Mouse (Mus musculus) olfactory bulb, adult 2 months (tissue): ENCODE measurements around the gene 4930579F01Rik. TPM values are rescaled to one million over a fixed set of nuclear protein-coding genes. Genes with fewer than 3 reads are reported as not detected.

Experiments
- H3K27ac ChIP-seq: fragments of 200-500 bp; 2 replicates; pipeline ENCODE4 v1.5.1; 2012; ENCODE audit warnings: low read depth, low read length; ENCODE audit not compliant: insufficient read depth
- H3K4me1 ChIP-seq: fragments of 200-500 bp; 2 replicates; pipeline ENCODE4 v1.6.1; 2012; ENCODE audit warnings: low read length; ENCODE audit not compliant: control insufficient read depth, insufficient read depth
- H3K4me3 ChIP-seq: fragments of 200-500 bp; 2 replicates; pipeline ENCODE4 v1.5.1; 2012; ENCODE audit warnings: mild to moderate bottlenecking, low read depth, low read length, moderate library complexity; ENCODE audit not compliant: insufficient read depth
- CTCF ChIP-seq: fragments of 200-500 bp; IDR thresholded peaks from 2 replicates; pipeline ENCODE4 v1.5.1; 2012; ENCODE audit warnings: low read depth, mild to moderate bottlenecking, low read length, moderate library complexity; ENCODE audit not compliant: insufficient read depth
- POLR2A ChIP-seq: fragments of 200-500 bp; IDR thresholded peaks from 2 replicates; pipeline ENCODE4 v1.6.1; 2012; ENCODE audit warnings: mild to moderate bottlenecking, low read depth, low read length, moderate library complexity; ENCODE audit not compliant: insufficient read depth
- WGBS: fragments of 180-500 bp; shearing (Covaris S2); methylation state at CpG from one replicate; pipeline ENCODE4 v1.1.7; 2018; 5-methylcytosine and 5-hydroxymethylcytosine counted together
- polyA plus RNA-seq: library from polyadenylated mRNA; stranded (reverse); fragments of >200 nt; gene quantifications from 2 replicates; pipeline ENCODE4 v1.2.4, GENCODE M21; 2012; ENCODE audit warnings: low replicate concordance; ENCODE audit not compliant: missing spikeins, insufficient read depth, insufficient read length

Gene 4930579F01Rik
- polyA plus RNA-seq, 1 experiment = not detected

- H3K27ac ChIP-seq = no peak overlapping the region
- H3K4me3 ChIP-seq = no peak overlapping the region
- 65% methylated on average over 5 of the region's 5 CpGs for WGBS
- no peaks in the 10 kb centered on the region for H3K4me1 ChIP-seq
- no peak for TF ChIP-seq CTCF
- TF ChIP-seq POLR2A = no peak
Observed at GRCm38 (mm10) chr3:138222952-138223351, 29.3 kb upstream of the 4930579F01Rik start.

- TF ChIP-seq CTCF (no peak), POLR2A (no peak)
- 80% methylated on average over 4 of the region's 4 CpGs for WGBS
- no peak overlapping the region for H3K4me3 ChIP-seq
Observed at GRCm38 (mm10) chr3:138222511-138222910, 28.9 kb upstream of the 4930579F01Rik start.

GRCm38 (mm10) chr3:138221116-138221515 lies 27.5 kb upstream of the 4930579F01Rik start:
- no peak for TF ChIP-seq POLR2A
- TF ChIP-seq CTCF = no peak
- Histone ChIP-seq H3K27ac (no peak overlapping the region), H3K4me3 (no peak overlapping the region), H3K4me1 (no peaks in the 10 kb centered on the region)
- 93% methylated on average over 11 of the region's 11 CpGs for WGBS

More at GRCm38 (mm10) chr3:138222511-138222910, 28.9 kb upstream of the 4930579F01Rik start:
- Histone ChIP-seq H3K27ac (no peak overlapping the region), H3K4me1 (no peaks in the 10 kb centered on the region)

GRCm38 (mm10) chr3:138217631-138218264 lies 24.1 kb upstream of the 4930579F01Rik start, which contains the start of gene Adh7:
Adh7 (plus strand) TSS chr3:138217760.
- Histone ChIP-seq H3K4me3 (no peak within 1 kb of the TSS), H3K27ac (no peak within 1 kb of the TSS), H3K4me1 (no peaks in the 10 kb centered on the region)
- 54% methylated on average over 10 of the region's 10 CpGs for WGBS
- TF ChIP-seq POLR2A (no peak), CTCF (no peak)

GRCm38 (mm10) chr3:138216091-138216490 lies 22.5 kb upstream of the 4930579F01Rik start:
- 73% methylated on average over 8 of the region's 8 CpGs for WGBS
- H3K4me3 ChIP-seq = no peak overlapping the region
- TF ChIP-seq POLR2A (no peak), CTCF (no peak)
- no peaks in the 10 kb centered on the region for H3K4me1 ChIP-seq
- H3K27ac ChIP-seq = no peak overlapping the region

GRCm38 (mm10) chr3:138215395-138215989 lies 21.9 kb upstream of the 4930579F01Rik start:
- Histone ChIP-seq H3K4me1 (no peaks in the 10 kb centered on the region), H3K27ac (no peak overlapping the region), H3K4me3 (no peak overlapping the region)
- TF ChIP-seq CTCF (no peak), POLR2A (no peak)
- 39% methylated on average over 11 of the region's 11 CpGs for WGBS

GRCm38 (mm10) chr3:138212431-138212951 lies 18.9 kb upstream of the 4930579F01Rik start:
- WGBS = 77% methylated on average over 4 of the region's 4 CpGs
- Histone ChIP-seq H3K4me1 (no peaks in the 10 kb centered on the region), H3K27ac (no peak overlapping the region), H3K4me3 (no peak overlapping the region)
- no peak for TF ChIP-seq CTCF
- TF ChIP-seq POLR2A = no peak

GRCm38 (mm10) chr3:138210432-138211075 lies 16.9 kb upstream of the 4930579F01Rik start:
- no peak overlapping the region for H3K4me3 ChIP-seq
- H3K27ac ChIP-seq = no peak overlapping the region
- no peaks in the 10 kb centered on the region for H3K4me1 ChIP-seq
- WGBS = 83% methylated on average over 5 of the region's 5 CpGs
- no peak for TF ChIP-seq CTCF
- TF ChIP-seq POLR2A = no peak

- 92% methylated on average over 3 of the region's 3 CpGs for WGBS
- no peak for TF ChIP-seq POLR2A
- TF ChIP-seq CTCF = no peak
- Histone ChIP-seq H3K4me3 (no peak overlapping the region), H3K4me1 (no peaks in the 10 kb centered on the region), H3K27ac (no peak overlapping the region)
Observed at GRCm38 (mm10) chr3:138208821-138209220, 15.2 kb upstream of the 4930579F01Rik start.
